Mouse (Mus musculus) testis, adult 2 months (tissue): ENCODE measurements at regions not wholly inside any gene's neighbourhood (a gene's known extent, or its start where the extent isn't known, plus 50 kb on each side); places are given as distances from the start of the nearest gene placed in this dataset.

ENCODE experiments used
- CTCF ChIP-seq: fragments of 200-500 bp; IDR thresholded peaks from 2 replicates; pipeline ENCODE4 v1.5.1; 2012; ENCODE audit warnings: low read depth, mild to moderate bottlenecking, inconsistent platforms, low read length, moderate library complexity; ENCODE audit not compliant: control insufficient read depth, insufficient read depth, insufficient replicate concordance
- POLR2A ChIP-seq: fragments of 200-500 bp; IDR thresholded peaks from 2 replicates; pipeline ENCODE4 v1.6.1; 2012; ENCODE audit warnings: low read depth, mild to moderate bottlenecking, inconsistent platforms, low read length, moderate library complexity; ENCODE audit not compliant: control insufficient read depth

DNA sequence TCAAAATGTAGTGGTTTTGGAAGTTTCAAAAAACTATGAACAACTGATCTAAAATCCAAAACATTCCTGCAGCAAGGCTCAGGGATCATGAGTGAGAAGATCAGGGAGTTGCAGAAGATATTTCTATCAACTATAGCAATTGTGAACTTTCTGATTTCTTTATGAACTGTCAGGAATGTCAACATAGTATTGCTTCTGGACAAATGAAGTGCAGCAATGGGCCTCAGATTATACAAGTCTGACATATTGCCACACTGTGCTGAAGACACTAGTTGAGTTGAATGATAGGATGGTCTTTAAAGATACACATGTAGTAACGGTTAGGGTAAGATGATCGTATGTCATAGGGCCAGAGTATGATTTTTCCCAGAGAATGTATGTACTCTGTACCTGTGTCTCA is 290.4 kb upstream of the Meox2 start:
- no peak for TF ChIP-seq CTCF
- no peak for TF ChIP-seq POLR2A
